Mouse (Mus musculus) ES-E14 (cell line): ENCODE data around the gene Tead3.

Experiments
- HCFC1 ChIP-seq: IDR thresholded peaks from 2 replicates; pipeline ENCODE4 v1.6.1; 2012; ENCODE audit warnings: low read length, inconsistent platforms, borderline replicate concordance; ENCODE audit not compliant: insufficient read depth
- MAFK ChIP-seq: IDR thresholded peaks from 2 replicates; pipeline ENCODE4 v1.6.1; 2014; ENCODE audit warnings: mild to moderate bottlenecking, low read depth, low read length, inconsistent platforms; ENCODE audit not compliant: insufficient read depth

DNA sequence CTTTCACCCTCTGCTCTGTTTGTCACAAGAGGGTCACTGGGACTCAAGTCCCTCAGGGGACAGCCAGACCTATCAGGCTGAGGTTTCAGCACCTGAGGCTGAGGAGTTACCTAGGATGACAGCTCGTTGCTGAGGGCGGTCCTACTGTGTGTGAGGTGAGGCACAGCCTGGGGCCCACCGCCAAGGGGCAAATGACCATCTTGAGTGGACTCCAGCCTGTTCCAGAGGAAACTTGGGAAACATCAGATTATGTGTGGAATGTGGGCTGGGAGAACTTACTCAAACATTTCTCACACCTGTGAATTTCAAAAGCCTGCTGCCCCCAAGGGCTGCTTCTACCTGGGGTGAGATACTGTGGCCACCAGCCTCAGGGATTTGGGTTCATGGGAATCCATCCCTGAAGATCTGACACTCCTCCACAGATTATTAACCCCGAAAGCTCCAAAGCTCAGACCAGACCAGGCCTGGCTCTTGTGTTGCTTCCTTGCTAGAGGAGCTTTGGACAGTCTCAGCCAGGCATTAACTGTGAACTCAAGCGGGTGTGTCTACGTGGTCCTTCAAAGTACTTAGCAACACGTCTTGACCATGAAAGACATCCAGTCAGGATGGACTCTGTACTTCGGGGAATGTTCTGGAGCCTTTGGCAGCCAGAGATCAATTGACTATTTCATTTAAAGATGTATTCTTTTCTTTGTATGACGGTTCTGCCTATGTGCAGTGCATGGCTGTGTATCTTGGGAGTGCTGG lies 10.1 kb upstream of the Tead3 start:
- TF ChIP-seq MAFK = no peak
- TF ChIP-seq HCFC1 = no peak
